Mouse (Mus musculus): Measurements from ENCODE around the gene Ccn2.

Gene Ccn2

DNA sequence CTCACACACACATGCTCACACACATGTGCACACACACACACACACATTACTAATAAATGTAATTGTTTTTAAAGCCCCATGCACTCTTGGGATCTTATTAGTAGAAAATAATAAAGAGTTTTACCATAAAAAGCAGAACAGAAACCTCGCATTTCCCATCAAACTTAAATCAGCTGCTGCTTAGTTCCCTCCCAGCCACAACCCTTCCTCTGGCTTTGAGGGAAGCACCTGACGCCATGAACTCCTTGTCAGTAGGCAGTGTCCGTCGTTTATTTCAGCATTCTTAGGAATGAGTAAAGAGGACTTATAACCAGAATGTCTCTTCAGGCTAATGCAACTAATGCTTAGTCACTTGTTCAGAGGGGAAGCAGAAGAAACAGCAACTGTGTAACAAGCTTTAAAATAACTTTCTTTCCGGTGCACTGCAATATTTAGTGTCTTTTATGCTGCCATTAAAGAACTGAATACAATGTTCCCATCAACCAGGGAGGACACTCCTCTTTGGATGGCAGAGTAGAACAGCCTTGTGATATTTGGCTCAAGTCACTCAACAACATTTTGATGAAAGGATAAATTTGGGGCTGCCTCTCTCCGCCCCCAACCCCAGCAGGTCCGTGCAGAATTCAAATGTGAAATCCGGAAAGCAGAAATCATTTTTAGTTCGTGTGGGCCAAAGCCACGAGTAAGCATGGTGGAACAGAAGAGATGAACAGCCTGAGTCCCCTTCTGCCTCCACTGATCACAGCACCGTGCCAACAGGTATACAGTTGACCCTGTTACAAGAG, 47.7 kb downstream of the Ccn2 start:
- DNase-seq (ENCODE audit: low spot score): no peak

- DNase-seq (ENCODE audit: low spot score): no peak
These were observed 49.9 kb downstream of the Ccn2 start for GRCm38 (mm10) chr10:24645169-24645568.

Measured in retina, embryonic 14.5 days (tissue).